Mouse (Mus musculus): ENCODE data around the gene Mta1.

The Mta1 gene

GRCm38 (mm10) chr12:113156540-113156929, 58.5 kb downstream of the Mta1 start:
- TF ChIP-seq GATA4 (IDR thresholded peaks at IDR 0.05; ENCODE audit: insufficient replicate concordance, low read length), result no peak

DNA sequence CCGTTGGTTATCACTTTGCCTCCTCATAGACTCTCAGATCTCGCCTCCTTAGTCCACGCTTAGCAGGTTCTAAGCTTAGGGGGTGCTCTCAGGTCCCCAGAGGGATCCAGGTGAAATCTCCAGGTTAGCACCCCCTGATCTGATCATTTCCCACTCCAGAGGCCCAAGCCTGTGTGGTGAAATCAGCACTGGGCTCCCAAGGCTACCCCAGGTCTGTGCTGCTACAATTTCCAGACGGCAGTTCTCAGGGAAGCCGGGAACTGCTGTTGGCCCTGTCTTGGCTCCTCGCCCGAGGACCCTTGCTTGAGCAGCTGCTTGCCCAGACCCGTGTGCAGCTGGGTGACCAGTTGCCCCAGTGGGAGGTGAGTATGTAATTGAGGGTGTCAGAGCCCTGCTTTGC, 58.9 kb downstream of the Mta1 start:
- TF ChIP-seq GATA4 (IDR thresholded peaks at IDR 0.05; ENCODE audit: insufficient replicate concordance, low read length), result no peak

DNA sequence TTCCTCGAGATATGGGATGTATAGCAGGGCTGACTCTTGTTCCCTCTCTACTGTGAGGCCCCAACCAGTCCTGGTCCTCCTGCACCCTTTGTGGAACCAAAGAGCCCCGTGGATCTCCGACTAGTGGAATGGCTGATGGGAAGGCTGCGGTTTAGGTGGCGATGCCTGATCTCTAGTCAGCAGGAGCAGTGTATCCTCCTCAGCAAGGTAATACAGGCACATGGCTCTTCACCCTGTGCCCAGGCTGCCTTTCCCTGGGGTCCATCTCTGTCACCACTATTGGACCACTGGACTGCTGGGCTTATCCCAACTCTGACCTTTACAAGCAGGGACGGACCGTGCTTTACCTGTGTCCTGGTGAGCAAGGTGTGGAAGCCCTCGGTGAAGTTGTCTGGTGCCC, 59.4 kb downstream of the Mta1 start:
- no peak for TF ChIP-seq GATA4 (IDR thresholded peaks at IDR 0.05; ENCODE audit: insufficient replicate concordance, low read length)

DNA sequence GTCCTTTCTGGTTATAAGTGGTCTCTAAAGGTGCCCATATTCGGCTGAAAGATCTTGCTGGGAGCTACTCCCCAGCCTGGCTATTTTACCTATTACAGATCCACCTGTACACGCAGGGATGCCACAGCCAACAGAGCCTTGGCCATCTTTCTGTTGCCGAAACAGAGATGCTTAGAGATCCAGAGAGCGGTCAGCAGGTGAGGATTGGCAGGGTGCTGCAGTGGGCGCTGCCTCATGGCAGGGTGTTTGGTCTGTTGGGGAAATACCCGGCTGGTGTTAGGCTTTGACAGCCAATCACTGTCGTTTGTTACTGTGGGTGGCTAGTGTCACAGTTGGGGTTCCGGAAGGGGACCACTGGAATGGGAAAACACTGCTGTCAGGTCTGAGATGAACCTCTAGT, 59.9 kb downstream of the Mta1 start:
- no peak for TF ChIP-seq GATA4 (IDR thresholded peaks at IDR 0.05; ENCODE audit: insufficient replicate concordance, low read length)

DNA sequence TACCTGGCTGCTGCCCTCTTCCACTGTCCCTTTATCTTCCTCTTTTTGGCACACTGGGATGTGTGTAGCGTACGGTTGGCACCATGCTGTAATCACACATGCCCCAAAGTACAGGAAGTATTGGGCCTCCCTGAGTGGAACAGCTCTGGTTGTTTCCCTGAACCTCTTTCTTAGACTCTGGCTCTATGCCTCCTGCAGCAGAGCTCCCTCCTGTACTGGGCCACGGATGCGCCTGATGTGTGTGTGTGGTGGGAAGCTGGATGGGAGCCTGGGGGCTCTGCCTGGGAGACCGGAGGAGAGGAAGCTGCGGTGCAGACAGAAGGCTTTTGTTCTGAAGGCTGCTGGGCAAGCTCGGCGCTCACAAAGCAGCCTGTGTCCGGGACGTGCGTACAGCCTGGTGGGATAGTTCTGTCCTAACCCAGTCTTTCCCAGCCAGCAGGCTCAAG, 65.5 kb downstream of the Mta1 start:
- no peak for TF ChIP-seq GATA4 (IDR thresholded peaks at IDR 0.05; ENCODE audit: insufficient replicate concordance, low read length)

DNA sequence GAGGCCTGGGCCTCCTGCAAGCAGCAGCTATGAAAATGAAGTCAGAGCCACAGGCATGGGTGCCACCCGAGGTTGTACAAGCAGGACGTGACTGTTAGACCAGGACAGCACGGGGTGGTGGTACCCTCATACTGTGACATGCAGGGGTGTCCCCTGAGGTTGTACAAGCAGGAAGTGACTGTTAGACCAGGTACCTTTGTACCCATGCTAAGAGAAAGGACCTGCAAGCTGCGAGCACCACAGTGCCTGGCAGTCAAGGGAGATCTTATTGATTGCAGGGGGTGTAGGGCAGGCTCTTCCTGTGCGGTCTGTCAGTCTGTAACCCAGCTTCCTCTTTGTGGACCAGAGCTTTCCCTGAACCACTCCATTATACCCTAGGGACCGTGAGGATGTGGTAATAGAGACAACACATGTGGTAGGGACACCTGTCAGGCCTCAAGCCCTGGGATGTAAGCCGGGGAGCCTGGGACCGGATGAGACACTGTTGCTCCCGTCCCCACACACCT, 70.0 kb downstream of the Mta1 start:
- no peak for TF ChIP-seq GATA4 (IDR thresholded peaks at IDR 0.05; ENCODE audit: insufficient replicate concordance, low read length)

DNA sequence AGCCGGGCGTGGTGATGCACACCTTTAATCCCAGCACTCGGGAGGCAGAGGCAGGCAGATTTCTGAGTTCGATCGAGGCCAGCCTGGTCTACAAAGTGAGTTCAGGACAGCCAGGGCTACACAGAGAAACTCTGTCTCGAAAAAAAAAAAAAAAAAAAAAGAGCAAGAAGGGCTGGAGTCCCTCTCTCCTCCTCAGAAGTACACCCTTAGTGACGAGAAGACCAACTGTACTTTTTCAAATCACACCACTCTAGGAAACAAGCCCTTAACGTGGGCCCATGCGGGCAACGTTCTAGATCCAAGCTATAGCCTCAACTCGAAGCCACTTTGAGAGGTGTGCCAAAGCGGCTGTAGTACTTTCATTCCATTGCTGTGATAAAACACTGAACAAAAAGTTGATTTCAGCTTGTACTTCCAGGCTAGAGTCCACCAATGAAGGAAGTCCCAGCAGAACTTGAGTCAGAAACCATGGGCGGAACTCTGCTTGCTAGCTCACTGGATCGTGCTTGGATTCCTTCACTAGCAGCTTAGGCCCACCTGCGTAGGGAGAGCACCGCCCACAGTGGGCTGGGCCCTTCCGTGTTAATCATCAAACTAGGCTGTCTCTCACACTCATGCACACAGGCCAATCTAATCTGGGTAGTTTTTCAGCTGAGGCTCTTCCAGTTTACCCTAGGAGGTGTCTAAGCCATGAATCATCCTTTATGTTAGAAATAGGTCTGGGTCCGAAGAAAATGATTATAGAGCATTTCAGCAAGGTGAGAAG, 79.1 kb downstream of the Mta1 start:
- no peak for TF ChIP-seq GATA4 (IDR thresholded peaks at IDR 0.05; ENCODE audit: insufficient replicate concordance, low read length)

DNA sequence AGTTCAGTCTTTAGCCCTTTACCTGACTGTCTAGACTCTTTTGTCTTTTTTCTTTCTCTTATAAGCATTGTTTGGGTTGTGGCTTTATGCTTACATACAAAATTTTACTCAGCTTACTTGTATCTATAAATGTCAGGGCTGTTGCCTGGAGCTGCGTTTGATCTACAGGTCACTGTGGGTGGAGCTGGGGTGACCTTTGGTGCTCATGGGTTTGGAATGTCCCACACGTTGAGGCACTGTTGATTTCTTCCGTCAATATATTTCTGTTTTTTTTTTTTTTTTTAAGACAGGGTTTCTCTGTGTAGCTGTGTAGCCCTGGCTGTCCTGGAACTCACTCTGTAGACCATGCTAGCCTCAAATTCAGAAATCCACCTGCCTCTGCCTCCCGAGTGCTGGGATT, 82.9 kb downstream of the Mta1 start:
- no peak for TF ChIP-seq GATA4 (IDR thresholded peaks at IDR 0.05; ENCODE audit: insufficient replicate concordance, low read length)

DNA sequence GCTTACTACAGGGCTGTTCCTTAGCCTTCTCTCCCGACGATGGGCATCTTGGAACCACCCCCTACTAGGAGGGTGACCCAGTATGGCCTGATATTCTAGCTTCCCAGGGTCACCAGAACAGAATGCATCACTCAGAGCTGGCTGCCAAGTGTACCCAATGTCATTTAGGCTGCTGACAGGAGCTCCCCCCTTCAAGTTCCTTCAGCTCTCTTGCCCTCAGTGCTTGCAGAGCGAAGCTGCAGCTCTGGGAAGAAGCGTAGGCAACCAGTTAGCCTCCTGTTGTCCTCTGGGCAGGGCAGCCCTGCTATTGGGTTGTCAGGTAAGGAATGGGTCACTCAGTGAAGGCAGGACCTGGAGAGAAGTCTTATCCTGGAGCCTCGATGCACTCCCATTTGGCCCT, 86.9 kb downstream of the Mta1 start:
- TF ChIP-seq GATA4 (IDR thresholded peaks at IDR 0.05; ENCODE audit: insufficient replicate concordance, low read length), result no peak

DNA sequence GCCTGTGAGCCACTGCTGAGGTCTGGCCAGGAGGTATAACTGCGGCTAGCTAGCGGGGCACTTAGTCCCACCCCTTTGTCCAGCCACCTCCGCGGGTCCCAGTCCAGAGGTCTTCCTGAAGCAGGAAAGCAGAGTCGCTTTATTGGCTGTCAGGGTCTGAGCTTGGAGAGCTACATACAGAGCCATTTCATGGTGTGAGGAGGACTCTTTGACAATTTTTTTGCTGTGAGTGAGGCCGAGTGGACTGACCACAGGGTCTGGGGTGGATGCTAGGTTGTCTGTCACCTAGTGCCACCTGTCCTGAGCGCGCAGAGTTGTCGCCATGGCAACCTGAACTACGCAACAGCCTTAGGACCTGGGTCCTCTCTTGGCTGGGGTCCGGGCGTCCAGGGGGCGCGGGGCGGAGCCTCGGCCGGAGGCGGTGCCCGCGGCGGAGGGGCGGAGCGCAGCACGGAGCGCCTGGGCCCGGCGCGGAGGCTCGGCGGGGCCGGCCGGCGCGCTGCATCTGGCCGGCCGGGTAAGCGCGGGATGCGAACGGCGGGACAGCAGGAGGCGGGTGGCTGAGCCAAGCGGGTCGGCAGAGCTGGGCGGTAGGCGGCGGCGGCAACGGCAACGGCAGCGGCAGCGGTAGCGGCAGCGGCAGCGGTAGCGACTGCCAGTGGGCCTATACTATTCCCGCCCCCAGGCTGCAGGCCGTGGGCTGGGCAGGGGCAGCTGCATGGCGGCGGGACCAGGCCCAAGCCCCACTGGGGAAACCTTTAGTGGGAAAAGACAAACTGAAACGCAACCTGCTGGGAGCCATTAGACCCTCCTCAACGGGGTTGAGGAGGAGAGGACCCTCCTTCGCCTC, 87.6 kb downstream of the Mta1 start, which contains the start of gene Tmem121:
Gene Tmem121 (plus strand): TSS at position 489 of the 850 bp plus-strand sequence.
- TF ChIP-seq GATA4 (IDR thresholded peaks at IDR 0.05; ENCODE audit: insufficient replicate concordance, low read length), result no peak

GRCm38 (mm10) chr12:113186326-113187010, 88.4 kb downstream of the Mta1 start:
- TF ChIP-seq GATA4 (IDR thresholded peaks at IDR 0.05; ENCODE audit: insufficient replicate concordance, low read length), result no peak

All from liver, adult (tissue).